Comparison of ENCODE assay signal across 8 mouse cellular contexts in the genomic region with DNA sequence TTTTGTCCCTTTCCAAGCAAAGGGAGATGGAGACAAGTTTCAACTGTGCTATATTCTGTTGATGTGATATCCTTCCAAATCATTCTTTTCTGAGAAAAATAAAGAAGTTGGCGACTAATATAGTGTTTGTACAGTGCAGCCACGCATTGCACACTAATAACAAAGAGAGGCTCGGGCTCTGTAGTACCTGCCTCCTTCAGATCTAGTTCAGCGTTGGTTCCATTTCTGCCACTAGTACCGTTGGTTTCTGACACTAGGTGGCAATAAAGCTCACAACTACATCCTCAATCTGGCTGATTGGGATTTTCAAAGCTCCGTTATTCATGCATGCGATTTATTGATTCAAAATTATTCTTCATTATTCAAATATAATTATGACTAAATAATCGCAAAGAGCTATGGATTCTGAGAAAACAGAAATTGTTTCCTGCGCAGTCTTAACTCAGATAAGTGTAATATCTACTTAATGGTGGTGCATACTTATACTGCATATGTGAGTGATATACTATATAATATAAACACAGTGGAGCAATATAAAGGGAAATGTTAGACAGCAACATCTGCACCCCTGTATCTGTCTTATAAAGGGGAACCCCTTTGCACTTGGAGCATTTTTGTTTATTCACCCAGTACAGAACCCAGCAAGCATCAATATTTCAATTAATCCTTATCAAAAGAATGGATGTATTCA. TPM values are rescaled to one million over a fixed set of nuclear protein-coding genes. Genes with fewer than 3 reads are reported as not detected.
DNase-seq lines count a peak whose midpoint lies in the region; ATAC-seq and TF ChIP-seq lines count a peak whose summit lies in the region.

No protein-coding gene starts in this region.

- ATAC-seq in embryonic facial prominence, embryonic 11.5 days (replicated peaks; ENCODE audit: insufficient number of reproducible peaks, low FRiP score, low TSS enrichment, low read depth) = 0 out of 2 replicates have a peak, but pooled peaks have one; percentile 52
- peak; percentile 70; the same call in 1 of the 2 replicates for ATAC-seq in hindbrain, embryonic 14.5 days (ENCODE audit: low FRiP score)
- peak; percentile 66; the same call in 1 of the 2 replicates for ATAC-seq in neural tube, embryonic 12.5 days (ENCODE audit: low FRiP score, low read depth)

- H3K4me2 ChIP-seq in embryonic facial prominence, embryonic 11.5 days (ENCODE audit: low read depth, low read length) = no peak overlapping the region
- H3K4me2 ChIP-seq in hindbrain, embryonic 14.5 days (replicated peaks) = no peak overlapping the region
- no peak overlapping the region for H3K4me2 ChIP-seq in neural tube, embryonic 12.5 days (replicated peaks)

- no peaks in the 10 kb centered on the region for H3K4me1 ChIP-seq in embryonic facial prominence, embryonic 11.5 days (ENCODE audit: control insufficient read depth, insufficient read depth, low read length)
- no peaks in the 10 kb centered on the region for H3K4me1 ChIP-seq in embryonic facial prominence, embryonic 10.5 days
- H3K4me1 ChIP-seq in cortical plate, adult 2 months (ENCODE audit: control insufficient read depth, insufficient read depth, low read length) = no peaks in the 10 kb centered on the region; the same call in 1 of the 2 replicates
- no peaks in the 10 kb centered on the region for H3K4me1 ChIP-seq in hindbrain, embryonic 14.5 days (replicated peaks; ENCODE audit: control insufficient read depth, insufficient read depth, low read length)
- H3K4me1 ChIP-seq in neural tube, embryonic 12.5 days = no peaks in the 10 kb centered on the region

- H3K27ac ChIP-seq in embryonic facial prominence, embryonic 11.5 days (replicated peaks; ENCODE audit: low read depth, low read length) = no peak overlapping the region
- no peak overlapping the region for H3K27ac ChIP-seq in embryonic facial prominence, embryonic 10.5 days (replicated peaks)
- no peak overlapping the region for H3K27ac ChIP-seq in cortical plate, adult 2 months (ENCODE audit: insufficient read depth, low read length)
- H3K27ac ChIP-seq in hindbrain, embryonic 14.5 days = no peak overlapping the region
- H3K27ac ChIP-seq in neural tube, embryonic 12.5 days = no peak overlapping the region

- H3K9me3 ChIP-seq in embryonic facial prominence, embryonic 11.5 days (replicated peaks; ENCODE audit: control insufficient read depth, low read length) = no peaks in the 10 kb centered on the region
- H3K9me3 ChIP-seq in embryonic facial prominence, embryonic 10.5 days = no peaks in the 10 kb centered on the region
- no peaks in the 10 kb centered on the region for H3K9me3 ChIP-seq in hindbrain, embryonic 14.5 days (ENCODE audit: control insufficient read depth, low read length)
- H3K9me3 ChIP-seq in neural tube, embryonic 12.5 days = no peaks in the 10 kb centered on the region

- no peaks in the 10 kb centered on the region for H3K27me3 ChIP-seq in embryonic facial prominence, embryonic 11.5 days (ENCODE audit: control insufficient read depth, insufficient read depth, low read length)
- H3K27me3 ChIP-seq in embryonic facial prominence, embryonic 10.5 days (replicated peaks; ENCODE audit: low read depth, poor library complexity, severe bottlenecking) = no peaks in the 10 kb centered on the region
- H3K27me3 ChIP-seq in hindbrain, embryonic 14.5 days (ENCODE audit: control insufficient read depth, insufficient read depth, low read length) = no peaks in the 10 kb centered on the region
- H3K27me3 ChIP-seq in neural tube, embryonic 12.5 days (replicated peaks) = no peaks in the 10 kb centered on the region

- H3K36me3 ChIP-seq in embryonic facial prominence, embryonic 11.5 days (replicated peaks; ENCODE audit: control insufficient read depth, insufficient read depth, low read depth, low read length) = no peaks in the 10 kb centered on the region
- H3K36me3 ChIP-seq in embryonic facial prominence, embryonic 10.5 days (replicated peaks) = no peaks in the 10 kb centered on the region
- H3K36me3 ChIP-seq in hindbrain, embryonic 14.5 days (replicated peaks; ENCODE audit: control insufficient read depth, insufficient read depth) = no peaks in the 10 kb centered on the region
- no peaks in the 10 kb centered on the region for H3K36me3 ChIP-seq in neural tube, embryonic 12.5 days

- H3K9ac ChIP-seq in embryonic facial prominence, embryonic 11.5 days (replicated peaks; ENCODE audit: low read length) = no peak overlapping the region
- H3K9ac ChIP-seq in hindbrain, embryonic 14.5 days = no peak overlapping the region
- no peak overlapping the region for H3K9ac ChIP-seq in neural tube, embryonic 12.5 days

- TF ChIP-seq POLR2A in cortical plate, adult 2 months (IDR thresholded peaks at IDR 0.05; ENCODE audit: extremely low read depth, insufficient read depth, low read length) = no peak

- peak; percentile 61 for DNase-seq in embryonic facial prominence, embryonic 11.5 days (ENCODE audit: low spot score)
- DNase-seq in embryonic facial prominence, embryonic 10.5 days (ENCODE audit: low spot score) = no peak
- DNase-seq in MN1 (ENCODE audit: low spot score) = peak; percentile 24
- DNase-seq in hindbrain, embryonic 14.5 days (ENCODE audit: low spot score) = peak; percentile 77
- DNase-seq in left cerebral cortex, adult 18-20 months (ENCODE audit: low spot score in 2 of 2) = peak; percentile 48 to 49
- no peak for DNase-seq in spleen, postnatal 36 days (ENCODE audit: low spot score in 2 of 2)

- 29% methylated on average over 9 of the region's 9 CpGs for WGBS in embryonic facial prominence, embryonic 11.5 days
- WGBS in embryonic facial prominence, embryonic 10.5 days = 33% methylated on average over 9 of the region's 9 CpGs
- WGBS in hindbrain, embryonic 14.5 days = 33% methylated on average over 9 of the region's 9 CpGs
- 38% methylated on average over 9 of the region's 9 CpGs for WGBS in neural tube, embryonic 12.5 days

- no peak overlapping the region for H3K4me3 ChIP-seq in embryonic facial prominence, embryonic 11.5 days (ENCODE audit: low read depth, low read length)
- no peak overlapping the region for H3K4me3 ChIP-seq in embryonic facial prominence, embryonic 10.5 days
- no peak overlapping the region for H3K4me3 ChIP-seq in cortical plate, adult 2 months (ENCODE audit: insufficient read depth, low read length)
- no peak overlapping the region for H3K4me3 ChIP-seq in hindbrain, embryonic 14.5 days (replicated peaks; ENCODE audit: low read length)
- no peak overlapping the region for H3K4me3 ChIP-seq in neural tube, embryonic 12.5 days

- TF ChIP-seq CTCF in cortical plate, adult 2 months (IDR thresholded peaks at IDR 0.05; ENCODE audit: extremely low read depth, insufficient read depth, low read length) = peak; percentile 60; the same call in 1 of the 2 replicates

RNA-seq across cellular contexts. Expression of a gene that starts 37.5 kb away (rescaled TPM):
- 32.4 and 33.7 TPM in 2 replicates for polyA plus RNA-seq in embryonic facial prominence, embryonic 11.5 days (2014; fragmentation: Nextera tagmentation; extraction: Ambion mirVana)
- 23.3 and 23.9 TPM in 2 replicates for polyA plus RNA-seq in embryonic facial prominence, embryonic 10.5 days (2016; fragmentation: Nextera tagmentation; extraction: Ambion mirVana)
- polyA plus RNA-seq in cortical plate, adult 2 months (2012; rRNA removed) = 64.6 and 69.9 TPM in 2 replicates
- 142 and 147 TPM in 2 replicates for polyA plus RNA-seq in hindbrain, embryonic 14.5 days (2014; fragmentation: Nextera tagmentation; extraction: Ambion mirVana)
- 100 to 1,000 TPM; 189 to 191 TPM for total RNA-seq in left cerebral cortex, adult 18-20 months (2021)
- 58.1 and 59.2 TPM in 2 replicates for polyA plus RNA-seq in neural tube, embryonic 12.5 days (2016; fragmentation: Nextera tagmentation; extraction: Ambion mirVana)

Comparison
In these comparisons a context has a peak if more than half of its experiments do, and no peak if none do; other contexts are left out.
1. DNase-seq: peak in embryonic facial prominence, embryonic 11.5 days (single experiment), MN1 (single experiment), hindbrain, embryonic 14.5 days (single experiment) and left cerebral cortex, adult 18-20 months (2 of 2); none in embryonic facial prominence, embryonic 10.5 days (single experiment) and spleen, postnatal 36 days (0 of 2).
2. Peak in every context shown above with its lines, with median percentiles within 50 percentile points of each other: ATAC-seq.